Mouse (Mus musculus) spleen, postnatal 14 days (tissue): ENCODE measurements around the gene Hist2h3c2.

Experiments
- DNase-seq, 2 experiments: peaks; one replicate each; pipeline ENCODE4 v3.0.0; 2021 to 2022; ENCODE audit warnings: low spot score in 2 of 2

Hist2h3c2 gene

GRCm38 (mm10) chr3:96196437-96197128, 42.3 kb downstream of the Hist2h3c2 start:
- DNase-seq, result no peak

GRCm38 (mm10) chr3:96195616-96196313, 43.2 kb downstream of the Hist2h3c2 start:
- DNase-seq, result no peak

DNA sequence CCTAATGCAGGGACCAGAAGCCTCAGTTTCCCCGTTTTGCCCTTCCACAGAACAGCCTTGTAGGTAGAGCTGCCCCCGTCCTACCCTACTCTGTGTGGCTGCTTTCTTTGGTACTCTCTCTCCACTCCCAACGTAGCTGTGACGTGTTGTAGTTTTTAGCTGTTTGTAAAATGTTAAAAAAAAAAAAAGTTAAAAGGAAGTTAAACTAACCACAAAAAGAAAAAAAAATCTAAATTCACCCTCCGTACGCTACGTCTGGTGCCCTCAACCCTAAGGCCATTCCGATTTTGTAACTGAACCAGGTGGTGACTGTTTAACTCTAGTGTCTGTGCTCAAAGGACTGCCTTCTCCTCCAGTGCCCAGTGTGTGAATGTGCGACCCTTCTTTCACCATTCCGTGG, 44.0 kb downstream of the Hist2h3c2 start:
- DNase-seq, result no peak

DNA sequence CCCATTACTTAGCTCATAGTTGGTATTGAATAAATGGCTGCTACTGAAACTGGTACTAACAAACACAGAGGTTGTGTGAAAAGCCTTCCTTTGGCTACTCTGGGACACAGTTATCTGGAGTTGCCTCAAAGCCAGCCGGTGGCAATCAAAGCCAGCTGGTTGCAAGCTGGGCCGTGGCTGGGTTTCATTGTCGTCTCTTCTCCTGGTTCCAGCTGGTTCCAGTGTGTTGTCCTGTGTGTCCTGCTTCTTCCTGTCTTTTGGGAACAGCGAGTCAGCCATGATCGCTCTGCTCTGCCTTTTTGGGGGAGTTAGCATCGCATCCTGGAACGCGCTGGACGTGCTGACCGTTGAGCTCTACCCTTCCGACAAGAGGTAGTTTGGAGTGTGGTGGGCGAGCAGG, 46.0 kb downstream of the Hist2h3c2 start:
- DNase-seq, result no peak
